Mouse (Mus musculus) fat pad, adult 2 months (tissue): Measurements from ENCODE around the gene Cacng5.

Experiments
- DNase-seq: peaks from one replicate; pipeline ENCODE4 v3.0.0-alpha.2; 2011; ENCODE audit warnings: low read depth, low spot score; ENCODE audit errors: extremely low read depth

Cacng5 gene

DNA sequence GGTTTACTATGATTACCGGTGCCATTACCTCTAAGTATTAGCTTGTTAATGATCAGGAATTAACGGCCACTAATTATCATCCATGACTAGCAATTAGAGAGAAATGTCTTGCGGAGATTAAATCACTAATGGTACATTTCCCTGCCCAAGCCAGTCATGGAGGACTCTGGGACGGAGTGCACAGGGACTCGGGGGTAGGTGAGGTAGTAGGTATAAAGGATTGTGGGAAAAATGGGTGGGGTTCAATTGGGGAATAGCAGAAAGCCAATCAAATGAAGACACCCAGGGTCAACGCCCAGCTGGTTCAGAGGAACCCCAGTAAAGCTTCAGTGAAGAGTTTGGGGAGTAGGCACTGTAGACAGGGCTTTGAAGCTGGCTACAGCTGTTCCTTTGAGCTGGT, 27.5 kb downstream of the Cacng5 start:
- no peak for DNase-seq

- no peak for DNase-seq
These were observed 38.0 kb downstream of the Cacng5 start for GRCm38 (mm10) chr11:107876840-107877239.

- DNase-seq = no peak
These were observed 38.9 kb downstream of the Cacng5 start for GRCm38 (mm10) chr11:107875861-107876494.

DNA sequence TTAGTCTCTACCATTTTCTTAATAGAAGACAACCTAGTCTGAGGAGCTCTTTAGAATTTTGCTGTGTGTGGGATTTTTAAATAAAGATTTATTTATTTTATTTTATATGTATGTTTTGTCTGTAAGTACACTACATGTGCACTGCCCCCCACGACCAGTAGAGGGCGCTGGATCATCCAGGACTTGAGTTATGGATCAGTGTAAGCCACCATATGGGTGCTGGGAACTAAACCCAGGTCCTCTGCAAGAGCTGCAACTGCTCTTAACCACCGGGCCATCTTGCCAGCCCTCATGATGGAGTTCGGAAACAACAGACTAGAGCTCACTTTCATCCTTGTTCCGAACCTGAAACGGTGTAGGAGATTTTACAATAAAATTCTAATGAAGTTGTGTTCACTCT, 42.1 kb downstream of the Cacng5 start:
- DNase-seq = no peak

- DNase-seq = no peak
These were observed 47.3 kb downstream of the Cacng5 start for GRCm38 (mm10) chr11:107867509-107867908.

DNA sequence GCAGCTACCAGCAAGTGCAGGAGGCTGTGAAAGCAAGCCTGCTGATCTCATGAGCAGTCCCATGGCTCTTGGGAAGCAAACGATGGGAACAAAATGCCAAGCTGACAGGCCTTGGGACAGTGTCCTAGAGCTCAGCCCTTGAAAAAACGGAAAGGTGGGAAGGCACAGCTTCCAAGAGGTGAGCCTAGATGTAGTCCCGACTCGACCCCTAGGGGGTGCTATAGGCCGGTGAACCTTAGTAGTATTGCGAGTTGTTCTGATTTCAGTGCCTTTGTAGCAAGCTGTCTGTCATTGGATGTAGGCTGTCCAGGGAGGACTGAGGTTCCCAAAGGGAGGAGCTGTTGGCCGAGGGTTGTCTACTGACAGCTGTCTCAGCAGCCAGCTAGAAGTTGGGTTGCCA, 49.7 kb downstream of the Cacng5 start:
- DNase-seq = no peak

DNA sequence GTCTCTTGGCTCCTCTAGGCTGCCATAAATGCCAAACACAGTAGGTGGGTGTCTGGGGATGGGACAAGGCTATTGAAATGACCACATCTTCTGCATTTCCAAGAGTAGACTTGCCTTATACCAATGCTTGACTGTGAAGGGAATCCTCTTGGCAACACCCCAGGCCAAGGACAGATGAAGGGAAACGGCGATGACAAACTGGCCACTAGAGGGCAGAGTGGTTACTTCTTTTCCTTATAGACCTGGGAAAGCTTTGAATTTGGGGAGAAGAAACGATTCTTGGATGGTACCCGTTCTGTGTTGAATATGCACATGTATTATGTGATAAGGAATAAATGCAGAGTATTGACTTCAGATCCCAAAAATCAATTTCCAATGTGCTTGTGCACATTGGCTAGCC, 50.8 kb downstream of the Cacng5 start:
- no peak for DNase-seq

GRCm38 (mm10) chr11:107861738-107862137, 53.1 kb downstream of the Cacng5 start:
- DNase-seq = no peak

GRCm38 (mm10) chr11:107859871-107860270, 55.0 kb downstream of the Cacng5 start:
- DNase-seq = no peak

DNA sequence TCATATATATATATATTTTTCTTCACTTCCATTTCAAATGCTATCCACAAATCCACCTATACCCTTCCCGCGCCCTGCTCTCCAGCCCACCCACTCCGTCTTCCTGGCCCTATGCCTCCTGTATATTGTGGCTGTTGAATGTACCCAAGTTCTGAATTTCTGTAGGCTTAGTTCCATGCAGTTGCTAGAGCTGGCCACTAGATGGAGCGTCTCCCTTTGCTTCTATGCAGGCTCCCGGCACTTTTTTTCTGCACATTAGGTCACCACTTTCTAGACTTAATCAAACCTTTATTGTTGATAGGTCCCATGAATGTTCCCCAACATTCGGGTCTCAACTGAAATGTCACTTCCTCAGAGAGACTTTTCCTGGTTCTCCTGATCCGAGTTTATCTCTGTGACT, 55.6 kb downstream of the Cacng5 start:
- DNase-seq = no peak

- no peak for DNase-seq
These were observed 61.8 kb downstream of the Cacng5 start for GRCm38 (mm10) chr11:107853088-107853487.

- DNase-seq = no peak
These were observed 65.2 kb downstream of the Cacng5 start for GRCm38 (mm10) chr11:107849621-107850020.

DNA sequence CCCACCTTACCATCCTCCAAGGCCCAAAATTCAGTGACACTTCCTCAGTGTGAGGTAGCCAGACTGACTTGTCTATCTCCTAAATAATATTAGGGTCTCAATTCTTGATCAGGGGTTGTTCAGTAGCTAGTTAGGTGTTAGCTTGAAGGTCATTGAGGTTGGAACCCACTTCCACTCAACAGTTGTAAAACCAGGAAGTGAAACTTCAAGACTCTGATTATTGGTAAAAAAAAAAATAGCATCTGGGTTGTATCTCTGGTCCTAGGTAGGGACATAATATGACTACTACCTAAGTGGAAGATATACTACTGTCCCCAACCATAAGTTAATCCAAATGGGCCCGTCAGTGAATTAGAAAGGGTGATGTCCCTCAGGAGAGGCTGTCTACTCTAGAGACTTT, 70.7 kb downstream of the Cacng5 start:
- DNase-seq = no peak

- no peak for DNase-seq
These were observed 81.4 kb downstream of the Cacng5 start for GRCm38 (mm10) chr11:107833351-107834040.
